Mouse (Mus musculus) lung, postnatal 0 days (tissue): ENCODE results near the gene Bphl. TPM values are rescaled to one million over a fixed set of nuclear protein-coding genes. Genes with fewer than 3 reads are reported as not detected.
A peak's percentile ranks its signal among the peaks of the same experiment; 100 is the strongest.

Source experiments
- ATAC-seq: fragments of 200-750 bp; cut with Nextera tagmentation; 2 replicates; pipeline ENCODE4 v1.8.0; 2017; ENCODE audit warnings: moderate library complexity
- DNase-seq: peaks from one replicate; pipeline ENCODE4 v3.0.0-alpha.2; 2016; ENCODE audit warnings: low spot score
- H3K27ac ChIP-seq: fragments of 300-500 bp; sonication (generic); 2 replicates; pipeline ENCODE4 v1.5.1; 2014; ENCODE audit warnings: antibody characterized with exemption, mild to moderate bottlenecking, low read length, mixed read lengths
- H3K27me3 ChIP-seq: fragments of 300-500 bp; sonication (generic); replicated peaks from 2 replicates; pipeline ENCODE4 v1.6.1; 2014; ENCODE audit warnings: low read length, mixed read lengths; ENCODE audit not compliant: insufficient read depth
- H3K36me3 ChIP-seq: fragments of 300-500 bp; sonication (generic); 2 replicates; pipeline ENCODE4 v1.6.1; 2014; ENCODE audit warnings: low read length, mixed read lengths; ENCODE audit not compliant: insufficient read depth
- H3K4me1 ChIP-seq: fragments of 300-500 bp; sonication (generic); 2 replicates; pipeline ENCODE4 v1.6.1; 2014; ENCODE audit warnings: antibody characterized with exemption, low read depth, low read length, mixed read lengths; ENCODE audit not compliant: insufficient read depth
- H3K4me2 ChIP-seq: fragments of 300-500 bp; sonication (generic); replicated peaks from 2 replicates; pipeline ENCODE4 v1.6.1; 2014; ENCODE audit warnings: low read depth, mild to moderate bottlenecking, low read length, moderate library complexity, mixed read lengths
- H3K4me3 ChIP-seq: fragments of 300-500 bp; sonication (generic); 2 replicates; pipeline ENCODE4 v1.5.1; 2014; ENCODE audit warnings: low read depth, low read length
- H3K9ac ChIP-seq: fragments of 300-500 bp; sonication (generic); replicated peaks from 2 replicates; pipeline ENCODE4 v1.6.1; 2014; ENCODE audit warnings: low read depth, mild to moderate bottlenecking
- H3K9me3 ChIP-seq: fragments of 300-500 bp; sonication (generic); 2 replicates; pipeline ENCODE4 v1.6.1; 2016; ENCODE audit warnings: low read length, mixed read lengths
- CTCF ChIP-seq: IDR thresholded peaks from 2 replicates; pipeline ENCODE4 v1.5.1; 2016; ENCODE audit warnings: antibody characterized with exemption, mild to moderate bottlenecking
- EP300 ChIP-seq: IDR thresholded peaks from 2 replicates; pipeline ENCODE4 v1.6.1; 2016; ENCODE audit warnings: antibody characterized with exemption, mild to moderate bottlenecking, control low read depth
- WGBS: fragments of 180-500 bp; shearing (Covaris S2); extraction: QIAGEN DNeasy Blood & Tissue Kit; methylation state at CpG from one replicate; pipeline ENCODE4 v1.1.7; 2014; 5-methylcytosine and 5-hydroxymethylcytosine counted together
- polyA plus RNA-seq: library from polyadenylated mRNA; unstranded; fragments of >200 nt; fragmentation: Nextera tagmentation; extraction: Ambion mirVana; gene quantifications from 2 replicates; pipeline ENCODE4 v1.2.1, GENCODE M21; 2015

Bphl gene
- polyA plus RNA-seq, 1 experiment from 2014 or later = 55.3 TPM

DNA sequence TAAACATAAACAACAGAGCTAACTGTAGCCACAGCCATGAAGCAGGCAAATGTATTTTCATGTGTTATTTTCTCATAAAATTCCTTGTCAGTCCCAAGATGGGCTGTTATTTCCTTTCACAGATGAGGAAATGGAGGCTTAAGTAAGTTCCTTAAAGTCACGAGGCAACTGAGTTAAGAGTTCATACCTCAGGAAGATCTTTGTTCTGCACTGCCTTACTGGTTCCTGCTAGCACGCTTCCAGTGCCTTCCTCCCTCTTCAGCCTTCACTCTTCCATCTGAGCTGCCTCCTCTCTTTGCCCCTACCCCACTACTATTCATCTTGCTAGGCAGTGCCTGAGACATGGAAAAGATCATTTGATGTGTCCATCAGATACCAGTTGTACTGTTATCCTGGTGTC lies 30.2 kb upstream of the Bphl start:
- no peak overlapping the region for H3K4me3 ChIP-seq
- no peak for TF ChIP-seq CTCF
- no peak for TF ChIP-seq EP300
- H3K4me2 ChIP-seq = no peak overlapping the region
- ATAC-seq (no peak), DNase-seq (no peak)
- H3K4me1 ChIP-seq = peaks cover 5% of the 10 kb centered on the region; the same call in 1 of the 2 replicates
- H3K27ac ChIP-seq = no peak overlapping the region
- no peaks in the 10 kb centered on the region for H3K27me3 ChIP-seq
- no peaks in the 10 kb centered on the region for H3K9me3 ChIP-seq
- WGBS = 49% methylated on average over 2 of the region's 2 CpGs
- H3K36me3 ChIP-seq = peaks cover 3% of the 10 kb centered on the region; the same call in 1 of the 2 replicates
- H3K9ac ChIP-seq = no peak overlapping the region

GRCm38 (mm10) chr13:34016927-34017569 lies 20.3 kb upstream of the Bphl start:
- Histone ChIP-seq H3K36me3 (peaks cover 49% of the 10 kb centered on the region; the same call in 1 of the 2 replicates), H3K27me3 (no peaks in the 10 kb centered on the region), H3K4me2 (no peak overlapping the region), H3K4me1 (no peaks in the 10 kb centered on the region), H3K27ac (no peak overlapping the region), H3K4me3 (no peak overlapping the region), H3K9me3 (no peaks in the 10 kb centered on the region), H3K9ac (no peak overlapping the region)
- ATAC-seq = no peak
- TF ChIP-seq EP300 (no peak), CTCF (no peak)
- 83% methylated on average over 9 of the region's 9 CpGs for WGBS
- DNase-seq = peak; percentile 39

DNA sequence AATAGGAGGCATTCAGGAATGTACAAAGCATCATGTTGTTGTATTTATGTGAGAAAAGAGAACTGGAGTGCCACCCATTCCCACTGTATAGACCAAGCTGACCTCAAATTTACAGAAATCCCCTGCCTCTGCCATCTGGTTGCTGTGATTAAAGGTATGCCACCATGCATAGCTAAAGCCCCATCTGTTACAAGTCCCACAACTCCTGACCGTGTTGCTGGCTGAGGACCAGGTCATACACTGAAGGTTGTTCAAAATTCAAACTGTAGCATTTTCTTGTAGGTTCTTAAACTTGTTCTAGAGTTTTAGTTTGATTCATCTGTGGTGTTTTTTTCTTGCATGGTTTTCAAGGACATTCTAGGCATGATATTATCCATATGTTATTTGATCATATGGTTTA lies 18.9 kb upstream of the Bphl start:
- Histone ChIP-seq H3K9ac (no peak overlapping the region), H3K27me3 (no peaks in the 10 kb centered on the region), H3K9me3 (no peaks in the 10 kb centered on the region), H3K36me3 (peaks cover 49% of the 10 kb centered on the region; the same call in 1 of the 2 replicates), H3K4me3 (no peak overlapping the region), H3K4me2 (no peak overlapping the region), H3K4me1 (no peaks in the 10 kb centered on the region), H3K27ac (no peak overlapping the region)
- TF ChIP-seq CTCF (no peak), EP300 (no peak)
- no peak for DNase-seq
- 86% methylated on average over 1 of the region's 1 CpGs for WGBS
- no peak for ATAC-seq

DNA sequence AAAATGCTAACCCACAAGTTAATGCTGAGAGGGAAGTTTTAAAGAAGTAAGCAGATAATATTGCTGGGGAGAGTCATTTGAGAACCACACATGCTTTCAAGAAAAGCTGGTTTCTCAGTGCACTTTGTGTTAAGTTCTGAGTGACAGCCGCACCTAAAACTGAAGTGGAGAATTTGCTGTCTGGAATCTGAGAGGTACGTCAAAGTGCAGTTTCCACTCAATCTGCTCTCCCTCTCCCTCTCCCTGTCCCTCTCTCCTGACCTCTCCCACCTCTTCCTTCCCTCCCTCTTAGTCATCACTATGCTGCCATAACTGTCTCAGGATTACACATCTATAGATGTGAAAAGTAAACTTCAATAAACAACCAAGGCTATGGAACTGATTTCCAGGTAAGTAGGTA lies 15.4 kb upstream of the Bphl start:
- Histone ChIP-seq H3K9ac (no peak overlapping the region), H3K4me1 (no peaks in the 10 kb centered on the region), H3K36me3 (peaks cover 30% of the 10 kb centered on the region), H3K9me3 (no peaks in the 10 kb centered on the region), H3K4me3 (no peak overlapping the region), H3K4me2 (no peak overlapping the region), H3K27me3 (no peaks in the 10 kb centered on the region), H3K27ac (no peak overlapping the region)
- TF ChIP-seq CTCF (no peak), EP300 (0 out of 2 replicates have a peak, but pooled peaks have one; percentile 15)
- DNase-seq (peak; percentile 75), ATAC-seq (peak; percentile 69)
- 47% methylated on average over 2 of the region's 2 CpGs for WGBS

DNA sequence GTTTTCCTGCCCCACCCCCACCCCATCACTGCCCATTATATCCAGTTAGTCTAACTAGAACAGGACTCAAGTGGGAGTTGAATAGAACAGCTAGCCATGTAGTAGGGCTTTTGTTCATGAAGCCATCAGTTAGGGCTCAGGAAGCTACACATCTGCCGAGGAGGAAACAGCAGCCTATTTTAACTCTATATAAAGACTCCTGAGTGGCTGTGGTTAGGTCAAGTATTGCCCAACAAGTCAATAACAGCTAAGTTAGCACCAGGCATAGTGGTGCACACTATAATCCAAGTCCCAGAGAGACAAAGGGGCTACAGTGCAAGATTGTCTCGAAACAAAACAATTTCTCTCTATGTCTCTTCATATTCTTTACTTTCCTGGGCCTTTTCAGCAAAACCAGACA lies 5.4 kb upstream of the Bphl start:
- Histone ChIP-seq H3K4me2 (no peak overlapping the region), H3K27ac (no peak overlapping the region), H3K4me3 (no peak overlapping the region), H3K4me1 (no peaks in the 10 kb centered on the region), H3K9me3 (no peaks in the 10 kb centered on the region), H3K27me3 (no peaks in the 10 kb centered on the region), H3K36me3 (peaks cover 35% of the 10 kb centered on the region), H3K9ac (no peak overlapping the region)
- ATAC-seq (no peak), DNase-seq (no peak)
- 65% methylated on average over 2 of the region's 2 CpGs for WGBS
- TF ChIP-seq EP300 (no peak), CTCF (no peak)

GRCm38 (mm10) chr13:34035424-34035823 lies 2.0 kb upstream of the Bphl start:
- Histone ChIP-seq H3K4me1 (peaks cover 5% of the 10 kb centered on the region; the same call in 1 of the 2 replicates), H3K4me2 (no peak overlapping the region), H3K9me3 (no peaks in the 10 kb centered on the region), H3K9ac (no peak overlapping the region), H3K4me3 (no peak overlapping the region), H3K27me3 (no peaks in the 10 kb centered on the region), H3K36me3 (peaks cover 16% of the 10 kb centered on the region; the same call in 1 of the 2 replicates), H3K27ac (no peak overlapping the region)
- DNase-seq (no peak), ATAC-seq (no peak)
- TF ChIP-seq CTCF = no peak
- no peak for TF ChIP-seq EP300
- WGBS = 51% methylated on average over 3 of the region's 3 CpGs

DNA sequence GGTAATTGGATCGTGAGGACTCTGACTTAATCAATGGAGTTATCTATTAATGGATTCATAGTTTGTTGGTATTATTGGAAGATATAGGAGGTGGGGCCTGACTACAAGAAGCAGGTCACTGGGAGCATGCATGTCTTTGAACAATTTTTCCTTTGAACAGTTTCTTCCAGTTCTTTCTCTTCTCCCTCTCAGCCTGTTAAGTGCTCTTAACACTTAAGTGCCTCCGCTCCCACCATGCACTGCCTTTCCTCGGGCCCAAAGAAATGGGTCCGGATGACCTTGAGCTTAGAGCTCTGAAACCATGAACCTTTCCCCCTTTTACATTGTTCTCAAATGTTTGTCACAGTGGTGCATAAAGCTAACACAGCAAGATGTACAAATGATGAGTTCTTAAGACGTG lies 671 bp upstream of the Bphl start:
- TF ChIP-seq EP300 = no peak
- TF ChIP-seq CTCF = no peak
- Histone ChIP-seq H3K4me3 (no peak overlapping the region), H3K4me1 (peaks cover 5% of the 10 kb centered on the region; the same call in 1 of the 2 replicates), H3K9me3 (no peaks in the 10 kb centered on the region), H3K27ac (peak overlapping the region; percentile 85), H3K27me3 (no peaks in the 10 kb centered on the region), H3K36me3 (peaks cover 7% of the 10 kb centered on the region; the same call in 1 of the 2 replicates), H3K9ac (no peak overlapping the region), H3K4me2 (no peak overlapping the region)
- peak; percentile 42 for ATAC-seq
- DNase-seq = peak; percentile 56
- WGBS = 45% methylated on average over 5 of the region's 5 CpGs
